Mouse (Mus musculus) megakaryocyte, embryonic 14.5 days (primary cell): ENCODE results near the gene Arl3. TPM values are rescaled to one million over a fixed set of nuclear protein-coding genes. Genes with fewer than 3 reads are reported as not detected.
A peak's percentile ranks its signal among the peaks of the same experiment; 100 is the strongest.

Source experiments
- H3K27me3 ChIP-seq: replicated peaks from 2 replicates; pipeline ENCODE3; 2012; ENCODE audit warnings: inconsistent platforms
- H3K36me3 ChIP-seq: replicated peaks from 2 replicates; pipeline ENCODE3; 2012; ENCODE audit warnings: low read length, inconsistent platforms, mixed read lengths
- H3K4me1 ChIP-seq: 2 replicates; pipeline ENCODE4 v1.6.1; 2012; ENCODE audit warnings: inconsistent platforms
- H3K4me3 ChIP-seq: replicated peaks from 2 replicates; pipeline ENCODE3; 2012; ENCODE audit warnings: moderate library complexity, mild to moderate bottlenecking, inconsistent platforms
- H3K9me3 ChIP-seq: 2 replicates; pipeline ENCODE4 v1.6.1; 2012; ENCODE audit warnings: inconsistent platforms
- FLI1 ChIP-seq: IDR thresholded peaks from 2 replicates; pipeline ENCODE4 v1.6.1; 2012; ENCODE audit warnings: low read length, inconsistent platforms, mixed read lengths
- GATA1 ChIP-seq: IDR thresholded peaks from 3 replicates; pipeline ENCODE4 v1.6.1; 2012; ENCODE audit warnings: mixed read lengths, low read length, inconsistent platforms, borderline replicate concordance
- polyA plus RNA-seq: library from polyadenylated mRNA; stranded (reverse); fragments of >175 nt; gene quantifications from 2 replicates; pipeline ENCODE4 v1.2.3, GENCODE M21; 2012; ENCODE audit warnings: low replicate concordance; ENCODE audit not compliant: insufficient read depth

The Arl3 gene
- polyA plus RNA-seq, 1 experiment, result 22.9 TPM

- H3K4me1 ChIP-seq, result peaks cover 92% of the 10 kb centered on the region
- peak overlapping the region; percentile 87 for H3K4me3 ChIP-seq
- TF ChIP-seq GATA1, result no peak
- no peak for TF ChIP-seq FLI1
- H3K36me3 ChIP-seq, result peaks cover 4% of the 10 kb centered on the region
- H3K9me3 ChIP-seq, result no peaks in the 10 kb centered on the region
- no peaks in the 10 kb centered on the region for H3K27me3 ChIP-seq
These were observed 45.1 kb downstream of the Arl3 start for GRCm38 (mm10) chr19:46527632-46528528.

GRCm38 (mm10) chr19:46525691-46526631 is 47.0 kb downstream of the Arl3 start:
- Histone ChIP-seq H3K4me3 (no peak overlapping the region), H3K4me1 (peaks cover 92% of the 10 kb centered on the region), H3K27me3 (no peaks in the 10 kb centered on the region), H3K36me3 (peaks cover 4% of the 10 kb centered on the region), H3K9me3 (no peaks in the 10 kb centered on the region)
- TF ChIP-seq GATA1 (no peak), FLI1 (no peak)

- TF ChIP-seq GATA1, result no peak
- TF ChIP-seq FLI1, result no peak
- Histone ChIP-seq H3K36me3 (no peaks in the 10 kb centered on the region), H3K4me3 (peak overlapping the region; percentile 48), H3K27me3 (no peaks in the 10 kb centered on the region), H3K4me1 (peaks cover 92% of the 10 kb centered on the region), H3K9me3 (no peaks in the 10 kb centered on the region)
These were observed 48.2 kb downstream of the Arl3 start for GRCm38 (mm10) chr19:46524601-46525321.

GRCm38 (mm10) chr19:46524152-46524544 is 48.9 kb downstream of the Arl3 start:
- H3K36me3 ChIP-seq, result no peaks in the 10 kb centered on the region
- TF ChIP-seq GATA1, result no peak
- TF ChIP-seq FLI1, result no peak
- no peaks in the 10 kb centered on the region for H3K9me3 ChIP-seq
- peak overlapping the region; percentile 48 for H3K4me3 ChIP-seq
- no peaks in the 10 kb centered on the region for H3K27me3 ChIP-seq
- peaks cover 92% of the 10 kb centered on the region for H3K4me1 ChIP-seq

- Histone ChIP-seq H3K9me3 (no peaks in the 10 kb centered on the region), H3K4me3 (peak overlapping the region; percentile 75), H3K36me3 (no peaks in the 10 kb centered on the region), H3K4me1 (peaks cover 92% of the 10 kb centered on the region), H3K27me3 (no peaks in the 10 kb centered on the region)
- no peak for TF ChIP-seq GATA1
- no peak for TF ChIP-seq FLI1
These were observed 49.4 kb downstream of the Arl3 start for GRCm38 (mm10) chr19:46523480-46524151.

- Histone ChIP-seq H3K4me3 (peak overlapping the region; percentile 75), H3K4me1 (peaks cover 92% of the 10 kb centered on the region), H3K36me3 (no peaks in the 10 kb centered on the region), H3K27me3 (no peaks in the 10 kb centered on the region), H3K9me3 (no peaks in the 10 kb centered on the region)
- no peak for TF ChIP-seq GATA1
- no peak for TF ChIP-seq FLI1
These were observed 49.9 kb downstream of the Arl3 start for GRCm38 (mm10) chr19:46523131-46523479.

GRCm38 (mm10) chr19:46522433-46523044 is 50.5 kb downstream of the Arl3 start:
- no peak for TF ChIP-seq FLI1
- no peak for TF ChIP-seq GATA1
- Histone ChIP-seq H3K27me3 (no peaks in the 10 kb centered on the region), H3K4me1 (peaks cover 92% of the 10 kb centered on the region), H3K36me3 (peaks cover 5% of the 10 kb centered on the region), H3K9me3 (no peaks in the 10 kb centered on the region), H3K4me3 (peak overlapping the region; percentile 86)

- peaks cover 92% of the 10 kb centered on the region for H3K4me1 ChIP-seq
- H3K4me3 ChIP-seq, result peak overlapping the region; percentile 85
- no peaks in the 10 kb centered on the region for H3K9me3 ChIP-seq
- TF ChIP-seq GATA1 (no peak), FLI1 (no peak)
- no peaks in the 10 kb centered on the region for H3K27me3 ChIP-seq
- peaks cover 13% of the 10 kb centered on the region for H3K36me3 ChIP-seq
These were observed 51.3 kb downstream of the Arl3 start for GRCm38 (mm10) chr19:46521698-46522097.
